Mouse (Mus musculus) heart, postnatal 0 days (tissue): ENCODE results near the gene Slc1a4.

Source experiments
- CTCF ChIP-seq: IDR thresholded peaks from 2 replicates; pipeline ENCODE4 v1.5.1; 2016; ENCODE audit warnings: antibody characterized with exemption, control low read depth, low read depth
- EP300 ChIP-seq: IDR thresholded peaks from 2 replicates; pipeline ENCODE4 v1.6.1; 2016; ENCODE audit warnings: antibody characterized with exemption, low read depth

DNA sequence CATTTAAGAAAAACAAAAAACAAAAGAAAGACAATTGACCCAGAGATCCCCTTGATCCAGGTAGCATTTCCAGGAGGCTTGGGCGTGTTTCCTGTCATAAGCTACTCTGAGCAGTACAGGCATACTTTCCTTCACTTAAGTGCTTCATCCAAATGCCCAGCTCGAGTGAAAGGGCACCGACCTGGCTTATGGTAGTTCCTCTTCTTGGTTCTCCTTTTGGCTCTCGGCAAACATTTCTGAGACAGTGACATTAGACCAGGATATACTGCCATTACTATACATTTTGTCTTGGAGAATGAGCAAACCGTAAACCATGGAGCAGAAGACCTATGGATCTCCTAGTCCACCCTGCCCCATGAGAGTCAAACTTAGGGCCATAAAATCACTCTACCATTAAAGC lies 2.8 kb downstream of the Slc1a4 start:
- TF ChIP-seq CTCF (no peak), EP300 (no peak)
